15 mouse cellular contexts compared by ENCODE assay signal in genomic region chr6:31456988-31457387, GRCm38 (mm10). TPM values are rescaled to one million over a fixed set of nuclear protein-coding genes. Genes with fewer than 3 reads are reported as not detected.
A peak's percentile ranks its signal among the peaks of the same experiment; 100 is the strongest.
DNase-seq lines count a peak whose midpoint lies in the region; ATAC-seq and TF ChIP-seq lines count a peak whose summit lies in the region.
"Had no signal": no experiment of that assay in that cellular context is flagged by ENCODE, and none has a peak within 500 bp of the region (broad histone marks: within the 10 kb centered on the region; RNA-seq: fewer than 3 reads in every experiment).

No protein-coding gene starts in this region.

- no peak for ATAC-seq in lung, embryonic 14.5 days (ENCODE audit: insufficient read depth)
- no peak for ATAC-seq in forebrain, embryonic 13.5 days
- ATAC-seq: hindbrain, embryonic 16.5 days had no signal

- no peak overlapping the region for H3K9ac ChIP-seq in lung, embryonic 14.5 days
- H3K9ac ChIP-seq in forebrain, embryonic 13.5 days = no peak overlapping the region
- H3K9ac ChIP-seq: kidney, embryonic 15.5 days; liver, embryonic 13.5 days had no signal

- H3K4me3 ChIP-seq in lung, embryonic 14.5 days (ENCODE audit: low read depth, low read length) = no peak overlapping the region
- H3K4me3 ChIP-seq in lung, adult 2 months (replicated peaks; ENCODE audit: extremely low read depth, low read depth, low read length) = no peak overlapping the region
- H3K4me3 ChIP-seq in cortical plate, adult 2 months (ENCODE audit: insufficient read depth, low read length) = no peak overlapping the region
- no peak overlapping the region for H3K4me3 ChIP-seq in forebrain, embryonic 13.5 days
- H3K4me3 ChIP-seq: kidney, embryonic 15.5 days; liver, embryonic 13.5 days; myocyte had no signal

- TF ChIP-seq CTCF in lung, embryonic 14.5 days (IDR thresholded peaks at IDR 0.05; ENCODE audit: low read depth) = no peak
- TF ChIP-seq CTCF in lung, adult 2 months (IDR thresholded peaks at IDR 0.05; ENCODE audit: insufficient read depth, low read length) = no peak
- no peak for TF ChIP-seq CTCF in cortical plate, adult 2 months (IDR thresholded peaks at IDR 0.05; ENCODE audit: extremely low read depth, insufficient read depth, low read length)

- peaks cover 35% of the 10 kb centered on the region for H3K36me3 ChIP-seq in lung, embryonic 14.5 days (ENCODE audit: insufficient read depth)
- H3K36me3 ChIP-seq in forebrain, embryonic 13.5 days (ENCODE audit: poor library complexity, severe bottlenecking) = peaks cover 29% of the 10 kb centered on the region

- H3K4me2 ChIP-seq in lung, embryonic 14.5 days = no peak overlapping the region
- H3K4me2 ChIP-seq in forebrain, embryonic 13.5 days = no peak overlapping the region
- H3K4me2 ChIP-seq: kidney, embryonic 15.5 days; liver, embryonic 13.5 days had no signal

- H3K4me1 ChIP-seq in lung, embryonic 14.5 days (ENCODE audit: insufficient read depth) = no peaks in the 10 kb centered on the region
- H3K4me1 ChIP-seq in lung, adult 2 months (ENCODE audit: control insufficient read depth, insufficient read depth, low read length) = peaks cover 2% of the 10 kb centered on the region; the same call in 1 of the 2 replicates
- H3K4me1 ChIP-seq in cortical plate, adult 2 months (ENCODE audit: control insufficient read depth, insufficient read depth, low read length) = no peaks in the 10 kb centered on the region; the same call in 1 of the 2 replicates
- H3K4me1 ChIP-seq in forebrain, embryonic 13.5 days = no peaks in the 10 kb centered on the region
- H3K4me1 ChIP-seq: kidney, embryonic 15.5 days; liver, embryonic 13.5 days had no signal

- H3K27ac ChIP-seq in lung, embryonic 14.5 days (ENCODE audit: low read depth) = no peak overlapping the region
- H3K27ac ChIP-seq in cortical plate, adult 2 months (ENCODE audit: insufficient read depth, low read length) = peak overlapping the region; percentile 50
- no peak overlapping the region for H3K27ac ChIP-seq in forebrain, embryonic 13.5 days
- H3K27ac ChIP-seq: kidney, embryonic 15.5 days; liver, embryonic 13.5 days had no signal

- no peaks in the 10 kb centered on the region for H3K9me3 ChIP-seq in lung, embryonic 14.5 days (ENCODE audit: low read depth, low read length)
- no peaks in the 10 kb centered on the region for H3K9me3 ChIP-seq in forebrain, embryonic 13.5 days (replicated peaks)
- H3K9me3 ChIP-seq: kidney, embryonic 15.5 days; liver, embryonic 13.5 days had no signal

- WGBS in lung, embryonic 14.5 days = 48% methylated on average over 1 of the region's 1 CpGs
- 15% methylated on average over 1 of the region's 1 CpGs for WGBS in lung, adult 2 months
- 83% methylated on average over 1 of the region's 1 CpGs for WGBS in forebrain, embryonic 13.5 days

- no peaks in the 10 kb centered on the region for H3K27me3 ChIP-seq in lung, embryonic 14.5 days (ENCODE audit: insufficient read depth, low read length)
- H3K27me3 ChIP-seq in forebrain, embryonic 13.5 days = no peaks in the 10 kb centered on the region
- H3K27me3 ChIP-seq: kidney, embryonic 15.5 days; liver, embryonic 13.5 days had no signal

- TF ChIP-seq POLR2A in lung, adult 2 months (IDR thresholded peaks at IDR 0.05; ENCODE audit: borderline replicate concordance, extremely low read depth, low read depth, low read length) = no peak
- TF ChIP-seq POLR2A in cortical plate, adult 2 months (IDR thresholded peaks at IDR 0.05; ENCODE audit: extremely low read depth, insufficient read depth, low read length) = no peak

- peak; percentile 19 for DNase-seq in cerebellum, adult 8-10 months
- no peak for DNase-seq in cerebellum, adult 9-11 months
- peak; percentile 13 for DNase-seq in lung, embryonic 14.5 days
- no peak for DNase-seq in lung, adult 2 months
- DNase-seq in urinary bladder, adult 2 months (ENCODE audit: low spot score) = no peak
- DNase-seq in spleen, postnatal 4 days (ENCODE audit: low spot score in 2 of 2) = no peak
- DNase-seq: embryo, embryonic 11 days; gastrocnemius, postnatal 10 days; liver, embryonic 13.5 days; thymus, adult 2 months had no signal

RNA-seq across cellular contexts. Expression of gene Mkln1, which starts 58.5 kb away (rescaled TPM):
- 179 and 184 TPM in 2 replicates for polyA plus RNA-seq in lung, embryonic 14.5 days (2014; fragmentation: Nextera tagmentation; extraction: Ambion mirVana)
- polyA plus RNA-seq in lung, adult 2 months (2012; rRNA removed) = 16.8 and 26.4 TPM in 2 replicates
- polyA plus RNA-seq in cortical plate, adult 2 months (2012; rRNA removed) = 48.2 and 49.8 TPM in 2 replicates
- 156 and 182 TPM in 2 replicates for polyA plus RNA-seq in forebrain, embryonic 13.5 days (2015; fragmentation: Nextera tagmentation; extraction: Ambion mirVana)
- polyA plus RNA-seq in urinary bladder, adult 2 months (2012; rRNA removed) = 84.9 and 100.0 TPM in 2 replicates

Comparison
In these comparisons a context has a peak if more than half of its experiments do, and no peak if none do; other contexts are left out.
1. DNase-seq: peak in cerebellum, adult 8-10 months (single experiment) and lung, embryonic 14.5 days (single experiment); none in cerebellum, adult 9-11 months (single experiment), lung, adult 2 months (single experiment), urinary bladder, adult 2 months (single experiment) and spleen, postnatal 4 days (0 of 2).